Mouse (Mus musculus) liver, embryonic 13.5 days (tissue): ENCODE measurements around the gene Pitpnc1. TPM values are rescaled to one million over a fixed set of nuclear protein-coding genes. Genes with fewer than 3 reads are reported as not detected.
A peak's percentile ranks its signal among the peaks of the same experiment; 100 is the strongest.

ENCODE experiments used
- ATAC-seq: fragments of 200-750 bp; cut with Nextera tagmentation; 2 replicates; pipeline ENCODE4 v1.8.0; 2017; ENCODE audit warnings: low read depth, mild to moderate bottlenecking, moderate number of reproducible peaks, moderate library complexity
- DNase-seq: peaks from one replicate; pipeline ENCODE4 v3.0.0; 2022
- H3K27ac ChIP-seq: fragments of 300-500 bp; sonication (generic); 2 replicates; pipeline ENCODE4 v1.5.1; 2015; ENCODE audit warnings: moderate library complexity, mild to moderate bottlenecking, inconsistent platforms
- H3K27me3 ChIP-seq: fragments of 300-500 bp; sonication (generic); 2 replicates; pipeline ENCODE4 v1.6.1; 2015; ENCODE audit warnings: mild to moderate bottlenecking, inconsistent platforms
- H3K36me3 ChIP-seq: fragments of 300-500 bp; sonication (generic); 2 replicates; pipeline ENCODE4 v1.6.1; 2015; ENCODE audit warnings: mild to moderate bottlenecking, inconsistent platforms
- H3K4me1 ChIP-seq: fragments of 300-500 bp; sonication (generic); replicated peaks from 2 replicates; pipeline ENCODE4 v1.6.1; 2015; ENCODE audit warnings: inconsistent platforms
- H3K4me2 ChIP-seq: fragments of 300-500 bp; sonication (generic); 2 replicates; pipeline ENCODE4 v1.6.1; 2015; ENCODE audit warnings: inconsistent platforms, mild to moderate bottlenecking, moderate library complexity
- H3K4me3 ChIP-seq: fragments of 300-500 bp; sonication (generic); replicated peaks from 2 replicates; pipeline ENCODE4 v1.5.1; 2015; ENCODE audit warnings: mild to moderate bottlenecking, inconsistent platforms
- H3K9ac ChIP-seq: fragments of 300-500 bp; sonication (generic); 2 replicates; pipeline ENCODE4 v1.6.1; 2015; ENCODE audit warnings: mild to moderate bottlenecking, inconsistent platforms
- H3K9me3 ChIP-seq: fragments of 300-500 bp; sonication (generic); replicated peaks from 2 replicates; pipeline ENCODE4 v1.6.1; 2016; ENCODE audit warnings: inconsistent platforms
- WGBS: fragments of 180-500 bp; shearing (Covaris S2); methylation state at CpG from one replicate; pipeline ENCODE4 v1.1.7; 2015; ENCODE audit not compliant: insufficient replicate concordance; 5-methylcytosine and 5-hydroxymethylcytosine counted together
- polyA plus RNA-seq: library from polyadenylated mRNA; unstranded; fragments of >200 nt; fragmentation: Nextera tagmentation; extraction: Ambion mirVana; gene quantifications from 2 replicates; pipeline ENCODE4 v1.2.1, GENCODE M21; 2015

The Pitpnc1 gene
- polyA plus RNA-seq, 1 experiment from 2014 or later: 7.4 TPM

DNA sequence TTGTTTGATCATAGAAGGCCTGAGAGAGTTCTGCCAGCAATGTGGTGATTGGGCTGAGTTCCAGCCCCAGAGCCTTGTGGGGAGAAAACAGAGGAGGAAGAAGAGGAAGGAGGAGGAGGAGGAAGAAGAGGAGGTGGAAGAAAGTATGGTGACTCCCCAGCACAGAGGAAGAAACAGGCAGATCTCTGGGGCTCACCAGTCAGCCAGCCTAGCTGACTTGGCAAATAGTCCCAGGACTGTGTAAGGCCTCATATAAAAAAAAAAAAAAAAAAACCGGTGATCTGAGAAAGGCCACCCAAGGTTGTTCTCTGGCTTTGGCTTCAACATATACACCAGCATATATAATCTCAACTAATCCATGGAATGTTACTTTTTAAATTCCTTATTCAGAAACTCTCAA is 4.5 kb downstream of the Pitpnc1 start:
- peak overlapping the region; percentile 74 for H3K27ac ChIP-seq
- no peak overlapping the region for H3K4me3 ChIP-seq
- DNase-seq (no peak), ATAC-seq (no peak)
- WGBS: 42% methylated on average over 1 of the region's 1 CpGs
- H3K4me2 ChIP-seq: no peak overlapping the region
- H3K27me3 ChIP-seq: no peaks in the 10 kb centered on the region
- H3K36me3 ChIP-seq: peaks cover 4% of the 10 kb centered on the region; the same call in 1 of the 2 replicates
- 0 out of 2 replicates have a peak, but pooled peaks cover 2% of the 10 kb centered on the region for H3K9me3 ChIP-seq
- H3K4me1 ChIP-seq: peaks cover 53% of the 10 kb centered on the region
- peak overlapping the region; percentile 24; the same call in 1 of the 2 replicates for H3K9ac ChIP-seq

- Histone ChIP-seq H3K4me3 (no peak overlapping the region), H3K4me2 (no peak overlapping the region), H3K27ac (peak overlapping the region; percentile 32; the same call in 1 of the 2 replicates), H3K9ac (no peak overlapping the region), H3K27me3 (no peaks in the 10 kb centered on the region), H3K9me3 (0 out of 2 replicates have a peak, but pooled peaks cover 2% of the 10 kb centered on the region), H3K36me3 (peaks cover 4% of the 10 kb centered on the region; the same call in 1 of the 2 replicates), H3K4me1 (peaks cover 50% of the 10 kb centered on the region)
- DNase-seq (no peak), ATAC-seq (no peak)
- 85% methylated on average over 4 of the region's 4 CpGs for WGBS
Measured at GRCm38 (mm10) chr11:107465041-107465440, 5.5 kb downstream of the Pitpnc1 start.

- peaks cover 52% of the 10 kb centered on the region for H3K4me1 ChIP-seq
- H3K9me3 ChIP-seq: 0 out of 2 replicates have a peak, but pooled peaks cover 2% of the 10 kb centered on the region
- WGBS: 56% methylated on average over 6 of the region's 6 CpGs
- H3K36me3 ChIP-seq: peaks cover 4% of the 10 kb centered on the region; the same call in 1 of the 2 replicates
- H3K27me3 ChIP-seq: no peaks in the 10 kb centered on the region
- ATAC-seq (no peak), DNase-seq (no peak)
- H3K27ac ChIP-seq: no peak overlapping the region
- H3K4me2 ChIP-seq: no peak overlapping the region
- no peak overlapping the region for H3K4me3 ChIP-seq
- H3K9ac ChIP-seq: 0 out of 2 replicates have a peak overlapping the region, but pooled peaks have one; percentile 28
Measured at GRCm38 (mm10) chr11:107464141-107464540, 6.4 kb downstream of the Pitpnc1 start.

GRCm38 (mm10) chr11:107463251-107463681 is 7.2 kb downstream of the Pitpnc1 start:
- ATAC-seq (no peak), DNase-seq (no peak)
- WGBS: 85% methylated on average over 12 of the region's 12 CpGs
- Histone ChIP-seq H3K9me3 (0 out of 2 replicates have a peak, but pooled peaks cover 2% of the 10 kb centered on the region), H3K27ac (no peak overlapping the region), H3K27me3 (no peaks in the 10 kb centered on the region), H3K4me3 (no peak overlapping the region), H3K4me2 (no peak overlapping the region), H3K9ac (no peak overlapping the region), H3K36me3 (peaks cover 4% of the 10 kb centered on the region; the same call in 1 of the 2 replicates), H3K4me1 (peaks cover 57% of the 10 kb centered on the region)

DNA sequence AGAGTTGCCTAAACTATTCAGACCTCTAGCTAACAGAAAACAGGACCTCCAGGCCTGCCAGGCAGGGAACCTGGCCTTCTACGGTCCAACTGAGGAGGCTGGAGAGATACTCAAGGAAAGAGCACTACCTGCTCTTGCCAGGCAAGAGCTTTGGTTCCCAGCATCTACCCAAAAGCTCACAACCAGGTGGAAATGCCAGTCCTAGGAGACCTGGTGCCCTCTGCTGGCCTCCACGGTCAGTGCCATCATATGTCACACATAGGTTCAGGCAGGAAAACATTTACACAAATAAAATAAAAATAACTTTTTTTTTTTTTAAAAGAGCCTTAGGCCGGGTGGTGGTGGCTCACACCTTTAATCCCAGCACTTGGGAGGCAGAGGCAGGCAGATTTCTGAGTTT is 8.0 kb downstream of the Pitpnc1 start:
- 0 out of 2 replicates have a peak, but pooled peaks cover 2% of the 10 kb centered on the region for H3K9me3 ChIP-seq

GRCm38 (mm10) chr11:107459828-107460227 is 10.7 kb downstream of the Pitpnc1 start:
- H3K9me3 ChIP-seq: 0 out of 2 replicates have a peak, but pooled peaks cover 2% of the 10 kb centered on the region
- no peak overlapping the region for H3K9ac ChIP-seq
- DNase-seq (no peak), ATAC-seq (no peak)
- no peak overlapping the region for H3K4me3 ChIP-seq
- H3K4me2 ChIP-seq: no peak overlapping the region
- H3K27ac ChIP-seq: no peak overlapping the region
- H3K4me1 ChIP-seq: peaks cover 49% of the 10 kb centered on the region
- peaks cover 4% of the 10 kb centered on the region; the same call in 1 of the 2 replicates for H3K36me3 ChIP-seq
- no peaks in the 10 kb centered on the region for H3K27me3 ChIP-seq
- 83% methylated on average over 7 of the region's 7 CpGs for WGBS

More for the DNA sequence above, 8.0 kb downstream of the Pitpnc1 start:
- H3K4me1 ChIP-seq: peaks cover 58% of the 10 kb centered on the region
- no peaks in the 10 kb centered on the region for H3K27me3 ChIP-seq
- H3K9ac ChIP-seq: no peak overlapping the region
- ATAC-seq (no peak), DNase-seq (no peak)
- WGBS: 74% methylated on average over 3 of the region's 3 CpGs
- H3K4me2 ChIP-seq: no peak overlapping the region
- H3K4me3 ChIP-seq: no peak overlapping the region
- no peak overlapping the region for H3K27ac ChIP-seq
- H3K36me3 ChIP-seq: peaks cover 4% of the 10 kb centered on the region; the same call in 1 of the 2 replicates

GRCm38 (mm10) chr11:107458986-107459385 is 11.5 kb downstream of the Pitpnc1 start:
- DNase-seq (no peak), ATAC-seq (no peak)
- Histone ChIP-seq H3K4me3 (no peak overlapping the region), H3K27ac (peak overlapping the region; percentile 34), H3K4me1 (peaks cover 51% of the 10 kb centered on the region), H3K36me3 (peaks cover 4% of the 10 kb centered on the region; the same call in 1 of the 2 replicates), H3K9ac (no peak overlapping the region), H3K27me3 (no peaks in the 10 kb centered on the region), H3K9me3 (0 out of 2 replicates have a peak, but pooled peaks cover 2% of the 10 kb centered on the region), H3K4me2 (no peak overlapping the region)
- 71% methylated on average over 7 of the region's 7 CpGs for WGBS

GRCm38 (mm10) chr11:107458286-107458685 is 12.2 kb downstream of the Pitpnc1 start:
- peaks cover 7% of the 10 kb centered on the region for H3K36me3 ChIP-seq
- DNase-seq: no peak
- H3K4me2 ChIP-seq: no peak overlapping the region
- H3K27me3 ChIP-seq: no peaks in the 10 kb centered on the region
- ATAC-seq: no peak
- H3K4me1 ChIP-seq: peaks cover 47% of the 10 kb centered on the region
- H3K9me3 ChIP-seq: 0 out of 2 replicates have a peak, but pooled peaks cover 2% of the 10 kb centered on the region
- peak overlapping the region; percentile 34; the same call in 1 of the 2 replicates for H3K27ac ChIP-seq
- WGBS: 54% methylated on average over 12 of the region's 12 CpGs
- H3K4me3 ChIP-seq: no peak overlapping the region
- H3K9ac ChIP-seq: no peak overlapping the region

DNA sequence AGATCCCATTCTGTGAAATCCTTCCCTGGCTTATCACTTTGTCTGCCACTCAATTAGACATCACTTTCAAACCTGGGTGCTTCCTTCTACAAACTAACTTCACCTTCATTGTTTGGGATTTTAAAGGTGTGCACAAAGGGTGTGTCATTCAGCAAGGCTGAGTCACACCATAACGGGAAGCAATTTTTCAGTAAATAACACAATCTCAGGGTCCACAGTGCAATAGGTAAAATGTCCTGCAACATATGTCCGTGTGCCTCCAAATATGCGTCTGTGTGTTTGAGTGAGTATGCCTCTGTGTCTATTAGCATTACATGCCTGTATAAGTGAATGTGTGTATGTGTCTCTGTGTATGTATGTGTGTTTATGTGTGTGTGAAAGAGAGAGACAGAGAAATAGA is 13.2 kb downstream of the Pitpnc1 start:
- WGBS: 81% methylated on average over 3 of the region's 3 CpGs
- H3K27ac ChIP-seq: no peak overlapping the region; the same call in 1 of the 2 replicates
- H3K9me3 ChIP-seq: no peaks in the 10 kb centered on the region
- no peak overlapping the region for H3K9ac ChIP-seq
- no peak for DNase-seq
- no peaks in the 10 kb centered on the region for H3K27me3 ChIP-seq
- H3K36me3 ChIP-seq: peaks cover 10% of the 10 kb centered on the region
- no peak overlapping the region for H3K4me2 ChIP-seq
- H3K4me3 ChIP-seq: no peak overlapping the region
- no peak for ATAC-seq
- peaks cover 45% of the 10 kb centered on the region for H3K4me1 ChIP-seq

DNA sequence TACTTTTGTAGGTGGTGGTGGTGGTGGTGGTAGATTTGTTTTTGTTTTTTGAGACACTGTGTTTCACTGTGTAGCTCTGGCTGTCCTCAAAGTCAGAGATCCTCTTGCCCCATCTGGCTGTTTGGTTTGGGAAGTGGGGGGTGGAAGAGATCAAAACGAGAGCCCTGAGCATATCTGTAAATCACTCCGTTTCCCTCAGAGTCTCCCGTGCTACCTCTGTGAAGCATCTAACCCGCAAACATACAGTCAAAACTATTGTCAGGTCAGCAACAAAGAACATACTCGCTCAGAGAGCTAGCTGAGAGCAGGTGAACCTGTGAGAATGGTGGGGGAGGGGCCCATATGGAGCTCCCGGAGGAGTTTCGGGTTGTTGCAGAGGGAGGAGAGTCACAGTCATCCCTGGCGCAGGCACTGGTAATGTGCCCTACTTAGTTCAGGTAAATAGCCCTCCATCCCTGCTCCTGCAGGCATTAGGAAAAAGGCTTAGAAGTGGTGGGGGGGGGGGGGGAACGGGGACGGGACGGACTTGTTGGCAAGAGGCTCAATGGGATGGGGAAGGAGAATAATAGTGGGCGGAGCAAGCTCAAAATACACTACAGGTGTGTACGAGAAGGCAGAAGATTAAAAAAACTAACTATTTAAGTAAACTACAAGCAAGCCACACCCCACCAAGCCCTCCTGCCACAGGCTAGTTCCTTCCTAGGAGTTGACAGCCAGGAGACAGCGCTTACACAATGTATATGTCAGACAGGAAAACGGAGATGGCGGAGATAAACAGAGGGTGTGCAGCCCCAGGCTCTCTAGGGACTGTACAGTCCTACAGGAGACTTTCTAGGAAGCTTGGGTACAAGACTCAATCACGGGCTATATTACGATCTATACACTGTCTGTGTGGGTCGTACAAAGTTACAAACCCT is 15.7 kb downstream of the Pitpnc1 start:
- H3K4me3 ChIP-seq: peak overlapping the region; percentile 32
- WGBS: 29% methylated on average over 19 of the region's 19 CpGs
- peak overlapping the region; percentile 52 for H3K4me2 ChIP-seq
- no peaks in the 10 kb centered on the region for H3K27me3 ChIP-seq
- H3K9me3 ChIP-seq: no peaks in the 10 kb centered on the region
- DNase-seq: no peak
- peak overlapping the region; percentile 61 for H3K27ac ChIP-seq
- peaks cover 68% of the 10 kb centered on the region for H3K4me1 ChIP-seq
- ATAC-seq: 0 out of 2 replicates have a peak, but pooled peaks have one; percentile 29
- peak overlapping the region; percentile 39 for H3K9ac ChIP-seq
- peaks cover 10% of the 10 kb centered on the region for H3K36me3 ChIP-seq

GRCm38 (mm10) chr11:107452053-107452452 is 18.4 kb downstream of the Pitpnc1 start:
- DNase-seq (no peak), ATAC-seq (no peak)
- Histone ChIP-seq H3K4me3 (no peak overlapping the region), H3K27me3 (no peaks in the 10 kb centered on the region), H3K36me3 (peaks cover 10% of the 10 kb centered on the region), H3K4me2 (no peak overlapping the region), H3K4me1 (peaks cover 73% of the 10 kb centered on the region), H3K9ac (peak overlapping the region; percentile 72; the same call in 1 of the 2 replicates), H3K27ac (peak overlapping the region; percentile 96), H3K9me3 (no peaks in the 10 kb centered on the region)
- 71% methylated on average over 7 of the region's 7 CpGs for WGBS
